Mouse (Mus musculus): ENCODE measurements around the gene Gm6268. TPM values are rescaled to one million over a fixed set of nuclear protein-coding genes. Genes with fewer than 3 reads are reported as not detected.

The Gm6268 gene
- not detected in 2 replicates for polyA plus RNA-seq (2015; fragmentation: Nextera tagmentation; extraction: Ambion mirVana)

GRCm38 (mm10) chrX:36400980-36401379, at the start of gene Gm6268:
Gene Gm6268, plus strand, starts transcription at chrX:36401280.
- DNase-seq (ENCODE audit: low spot score), result no peak

DNA sequence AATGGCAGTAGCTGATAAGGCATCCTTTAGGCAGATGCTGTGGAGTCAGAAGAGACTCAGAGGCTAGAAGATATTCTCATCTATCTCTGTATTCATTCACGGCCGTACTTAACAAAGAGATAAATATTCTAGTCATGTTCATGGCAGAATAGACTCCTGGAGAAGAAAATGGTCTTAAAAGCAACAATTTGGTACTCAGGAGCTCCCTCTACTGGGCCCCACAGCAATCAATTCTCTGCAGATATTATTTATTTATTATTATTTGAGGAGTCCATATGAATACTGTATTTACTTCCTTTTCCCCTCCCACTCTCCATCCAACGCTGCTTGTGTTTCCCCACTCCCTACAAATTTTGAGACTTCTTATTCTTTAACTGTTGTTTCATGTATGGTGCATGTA, 48.6 kb upstream of the Gm6268 start:
- no peak for DNase-seq (ENCODE audit: low spot score)

- no peak for DNase-seq (ENCODE audit: low spot score)
Measured at GRCm38 (mm10) chrX:36385340-36385739, 15.7 kb upstream of the Gm6268 start.

GRCm38 (mm10) chrX:36389971-36390370, 11.1 kb upstream of the Gm6268 start:
- DNase-seq (ENCODE audit: low spot score), result no peak

DNA sequence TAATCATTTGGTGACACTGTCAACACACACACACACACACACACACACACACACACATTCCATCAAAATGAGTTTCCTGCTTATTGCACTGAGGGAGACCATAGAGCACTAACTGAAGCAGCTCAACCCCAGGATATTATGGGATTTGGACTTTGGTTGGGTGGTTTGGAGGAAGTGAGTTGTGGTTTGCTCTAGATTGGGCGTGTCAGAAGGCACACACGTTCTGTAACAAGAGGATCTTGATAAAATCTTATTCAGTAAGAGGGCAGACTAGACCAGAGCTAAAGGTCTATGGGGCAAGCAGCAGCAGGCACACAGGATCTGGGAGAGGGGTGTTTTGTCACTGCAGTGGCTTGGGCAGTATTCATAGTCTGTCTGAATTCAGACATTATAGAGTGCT, 10.6 kb upstream of the Gm6268 start:
- no peak for DNase-seq (ENCODE audit: low spot score)

DNA sequence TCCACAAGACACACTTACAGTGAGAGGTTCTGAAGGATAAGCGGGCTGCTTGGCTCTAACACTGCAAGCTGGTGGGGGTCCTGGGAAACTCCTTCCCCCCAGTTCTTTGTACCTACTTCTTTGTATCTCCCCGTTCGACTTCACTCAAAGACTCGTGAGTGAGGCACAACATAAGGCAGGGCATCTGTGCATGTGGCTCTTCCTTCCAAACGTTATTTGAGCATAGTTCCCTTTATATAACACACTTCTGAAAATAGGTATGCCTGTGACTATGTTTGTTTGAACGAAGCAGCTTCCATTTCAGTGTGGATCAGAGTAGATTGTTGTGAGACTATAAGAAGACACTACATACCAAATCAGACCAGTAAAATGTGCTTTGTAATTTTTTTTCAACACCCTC, 8.4 kb upstream of the Gm6268 start:
- DNase-seq (ENCODE audit: low spot score), result no peak

- peak; percentile 12 for DNase-seq (ENCODE audit: low spot score)
Measured at GRCm38 (mm10) chrX:36393279-36393678, 7.8 kb upstream of the Gm6268 start.

- peak; percentile 14 for DNase-seq (ENCODE audit: low spot score)
Measured at GRCm38 (mm10) chrX:36402316-36402715, 1.2 kb downstream of the Gm6268 start.

- DNase-seq (ENCODE audit: low spot score), result no peak
Measured at GRCm38 (mm10) chrX:36419153-36419552, 18.1 kb downstream of the Gm6268 start.

DNA sequence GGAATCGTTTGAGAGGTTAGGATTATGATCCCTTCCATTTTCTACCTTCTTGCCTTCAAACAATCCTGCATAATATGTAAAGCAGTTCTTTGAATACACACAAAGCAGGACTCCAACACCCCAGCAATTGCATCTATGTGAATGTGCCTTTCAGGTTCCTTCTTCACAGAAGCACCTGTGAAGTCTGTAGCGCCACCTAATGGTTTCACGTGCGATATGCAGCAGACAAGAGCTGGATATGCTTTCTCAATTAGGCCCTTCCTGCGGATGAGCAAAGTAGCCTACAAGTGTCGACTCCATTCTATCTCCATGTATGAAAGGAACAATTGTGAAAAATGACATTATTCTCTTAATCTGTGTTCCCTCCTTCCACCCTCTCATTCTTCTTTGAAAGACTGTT, 33.9 kb downstream of the Gm6268 start:
- peak; percentile 19 for DNase-seq (ENCODE audit: low spot score)

DNA sequence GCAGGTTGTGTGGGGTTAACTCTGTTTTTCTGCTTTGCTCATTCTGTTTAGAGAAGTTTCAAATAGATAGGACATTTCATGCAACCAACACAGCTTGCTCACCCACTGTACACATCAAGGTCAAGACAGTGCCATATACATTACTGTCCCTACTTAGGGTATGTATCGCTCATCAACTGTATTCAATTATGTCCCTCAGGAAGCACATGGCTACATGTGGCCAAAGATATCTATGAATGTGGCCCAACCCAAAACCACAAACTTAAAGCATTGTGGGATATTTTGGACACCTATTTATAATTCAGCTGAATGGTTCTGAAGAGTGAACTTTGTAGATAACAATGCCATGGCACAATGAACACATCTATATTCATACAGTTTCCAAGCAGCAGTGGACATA, 36.9 kb downstream of the Gm6268 start:
- DNase-seq (ENCODE audit: low spot score), result no peak

Small RNA genes within 50 kb of the gene (microRNA-seq; reads per million reads assigned to microRNA genes)
- gene Gm44485 (ENCODE audit: borderline number of aligned reads), result not detected

Other genes with a start within 250 kb of the Gm6268 start
- gene Zcchc12, start 205.4 kb upstream of the Gm6268 start, polyA plus RNA-seq (2015; fragmentation: Nextera tagmentation; extraction: Ambion mirVana), result 3.4 and 3.5 TPM in 2 replicates
- 0.04 and 0.20 TPM in 2 replicates for gene Lonrf3, start 72.9 kb upstream of the Gm6268 start, polyA plus RNA-seq (2015; fragmentation: Nextera tagmentation; extraction: Ambion mirVana)
- gene Gm14569, start 90.5 kb downstream of the Gm6268 start, polyA plus RNA-seq (2015; fragmentation: Nextera tagmentation; extraction: Ambion mirVana), result 0.03 TPM in 1 of 2 replicates, not detected in the other
- gene Pgrmc1, start 196.9 kb downstream of the Gm6268 start, polyA plus RNA-seq (2015; fragmentation: Nextera tagmentation; extraction: Ambion mirVana), result 147 TPM in 2 replicates
- 1.5 and 1.7 TPM in 2 replicates for gene Akap17b, start 244.1 kb downstream of the Gm6268 start, polyA plus RNA-seq (2015; fragmentation: Nextera tagmentation; extraction: Ambion mirVana)

All from thymus, postnatal 0 days (tissue).